Mouse (Mus musculus) G1E (cell line): ENCODE measurements at regions not wholly inside any gene's neighbourhood (a gene's known extent, or its start where the extent isn't known, plus 50 kb on each side); places are given as distances from the start of the nearest gene placed in this dataset.

Source experiments
- ATAC-seq: 2 replicates; pipeline ENCODE4 v1.8.0; 2016; ENCODE audit warnings: mild to moderate bottlenecking; ENCODE audit not compliant: insufficient number of reproducible peaks, poor library complexity, low FRiP score, severe bottlenecking; ENCODE audit errors: extremely low read depth
- DNase-seq: peaks from one replicate; pipeline ENCODE4 v3.0.0; 2012; ENCODE audit warnings: low spot score
- H3K27me3 ChIP-seq: 2 replicates; pipeline ENCODE4 v1.6.1; 2012; ENCODE audit warnings: mild to moderate bottlenecking, low read length, inconsistent platforms; ENCODE audit not compliant: insufficient read depth
- H3K36me3 ChIP-seq: replicated peaks from 2 replicates; pipeline ENCODE3; 2012; ENCODE audit warnings: mild to moderate bottlenecking, inconsistent platforms
- H3K4me1 ChIP-seq: 2 replicates; pipeline ENCODE4 v1.6.1; 2012; ENCODE audit warnings: low read depth, low read length, inconsistent platforms, mixed read lengths; ENCODE audit not compliant: insufficient read depth
- H3K4me3 ChIP-seq: 2 replicates; pipeline ENCODE4 v1.5.1; 2012; ENCODE audit warnings: low read depth, mild to moderate bottlenecking, inconsistent platforms, low read length, moderate library complexity, mixed read lengths
- H3K9me3 ChIP-seq: replicated peaks from 2 replicates; pipeline ENCODE4 v1.6.1; 2012; ENCODE audit warnings: inconsistent platforms
- CTCF ChIP-seq: IDR thresholded peaks from 2 replicates; pipeline ENCODE4 v1.5.1; 2012; ENCODE audit warnings: low read depth, low read length, inconsistent platforms, mixed read lengths
- GATA1 ChIP-seq: IDR thresholded peaks from 2 replicates; pipeline ENCODE4 v1.6.1; 2012; ENCODE audit warnings: borderline replicate concordance, low read length, inconsistent platforms, mixed read lengths
- GATA2 ChIP-seq: IDR thresholded peaks from 2 replicates; pipeline ENCODE4 v1.6.1; 2012; ENCODE audit warnings: low read depth, low read length, inconsistent platforms, borderline replicate concordance
- POLR2AphosphoS5 ChIP-seq: IDR thresholded peaks from 2 replicates; pipeline ENCODE4 v1.6.1; 2012; ENCODE audit warnings: low read depth, low read length, inconsistent platforms; ENCODE audit not compliant: insufficient replicate concordance
- TAL1 ChIP-seq: conservative IDR thresholded peaks from 2 replicates; pipeline ENCODE4 v1.6.1; 2012; ENCODE audit warnings: low read depth, low read length, inconsistent platforms, mixed read lengths

GRCm38 (mm10) chr9:40586581-40586980, 55.4 kb upstream of the Gramd1b start:
- Histone ChIP-seq H3K4me1 (no peaks in the 10 kb centered on the region), H3K27me3 (no peaks in the 10 kb centered on the region), H3K4me3 (no peak overlapping the region), H3K9me3 (peaks cover 7% of the 10 kb centered on the region), H3K36me3 (no peaks in the 10 kb centered on the region)
- ATAC-seq (no peak), DNase-seq (no peak)
- TF ChIP-seq GATA2 (no peak), GATA1 (no peak), CTCF (no peak), POLR2AphosphoS5 (no peak), TAL1 (no peak)

- Histone ChIP-seq H3K4me1 (no peaks in the 10 kb centered on the region), H3K27me3 (no peaks in the 10 kb centered on the region), H3K36me3 (no peaks in the 10 kb centered on the region), H3K9me3 (peaks cover 9% of the 10 kb centered on the region), H3K4me3 (no peak overlapping the region)
- ATAC-seq (no peak), DNase-seq (no peak)
- TF ChIP-seq GATA1 = no peak
- TF ChIP-seq CTCF = no peak
- no peak for TF ChIP-seq GATA2
- TF ChIP-seq POLR2AphosphoS5 = no peak
- no peak for TF ChIP-seq TAL1
Observed at GRCm38 (mm10) chr9:40583554-40583953, 52.4 kb upstream of the Gramd1b start.

GRCm38 (mm10) chr9:40581854-40582253, 50.7 kb upstream of the Gramd1b start:
- no peak for DNase-seq
- TF ChIP-seq POLR2AphosphoS5 (no peak), TAL1 (no peak), CTCF (no peak), GATA2 (no peak), GATA1 (no peak)
- H3K27me3 ChIP-seq = no peaks in the 10 kb centered on the region
- H3K9me3 ChIP-seq = peaks cover 9% of the 10 kb centered on the region
- no peaks in the 10 kb centered on the region for H3K36me3 ChIP-seq
- ATAC-seq = no peak
- no peak overlapping the region for H3K4me3 ChIP-seq
- H3K4me1 ChIP-seq = no peaks in the 10 kb centered on the region
